Mouse (Mus musculus) CD4-positive, CD25-positive, alpha-beta regulatory T cell, adult 2 months (primary cell): ENCODE results near the gene 4930469K13Rik.

Source experiments
- DNase-seq: peaks from one replicate; pipeline ENCODE4 v3.0.0-alpha.2; 2012; ENCODE audit warnings: low read depth, low spot score

4930469K13Rik gene

DNA sequence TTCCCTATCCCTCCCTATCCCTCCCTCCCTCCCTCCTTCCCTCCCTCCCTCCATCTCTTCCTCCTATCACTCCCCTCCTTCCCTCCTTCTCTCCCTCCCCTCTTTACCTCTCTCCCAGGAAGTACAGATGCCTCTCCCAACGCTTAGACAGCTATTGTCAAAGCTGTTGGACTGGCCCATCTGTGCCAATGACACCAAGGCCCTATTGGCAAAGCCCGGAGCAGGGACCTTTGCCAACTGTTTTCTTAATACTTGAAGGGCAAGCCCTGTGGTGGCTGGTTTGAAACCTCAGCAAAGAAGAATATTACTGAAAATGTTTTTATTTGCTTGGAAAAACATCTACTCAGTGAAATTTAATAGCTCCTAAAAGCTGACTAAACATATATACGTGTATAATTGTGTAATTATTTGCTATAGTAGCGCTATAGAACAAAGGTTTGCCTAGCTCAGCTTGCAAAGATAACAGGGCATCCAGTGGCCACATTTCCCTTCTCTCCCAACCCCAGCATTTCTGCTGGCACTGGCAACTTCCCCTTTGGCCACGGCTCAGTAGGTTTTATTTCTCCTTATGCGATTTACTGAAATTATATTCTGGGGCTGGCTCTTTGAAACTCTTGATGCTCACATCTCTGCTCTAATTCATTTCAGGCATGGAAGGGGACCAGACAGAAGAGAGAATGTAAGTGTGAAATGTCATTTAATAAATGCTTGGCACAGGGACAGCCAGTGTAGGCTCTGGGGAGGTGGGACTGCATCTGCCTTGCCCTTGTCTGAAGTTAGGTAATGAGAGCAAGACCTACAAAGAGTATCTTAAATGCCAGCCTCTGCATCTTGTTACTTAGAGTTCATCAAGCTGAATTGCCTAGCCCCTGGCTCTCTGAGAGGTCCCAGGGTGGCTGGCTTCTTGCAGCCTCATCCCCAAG is 18.6 kb downstream of the 4930469K13Rik start:
- no peak for DNase-seq

DNA sequence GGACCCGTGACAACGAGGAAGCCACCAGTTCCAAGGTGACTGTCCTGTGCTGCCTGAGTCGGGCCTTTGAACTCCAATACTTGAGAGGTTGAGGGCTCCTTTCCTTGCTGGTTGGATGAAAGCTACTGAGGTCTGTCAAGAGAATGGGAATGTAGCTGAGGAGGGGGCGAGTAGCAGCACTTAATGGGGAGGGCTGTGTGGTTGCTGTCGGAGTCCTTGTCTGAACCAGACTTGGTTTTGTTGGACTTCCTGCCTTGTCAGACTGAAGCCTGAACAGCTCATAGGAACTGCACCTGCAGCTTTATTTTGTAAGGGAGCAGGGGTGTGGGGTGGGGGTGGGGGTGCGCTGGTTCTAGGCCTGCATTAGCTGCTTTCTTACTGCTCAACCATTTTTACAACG is 19.8 kb downstream of the 4930469K13Rik start:
- no peak for DNase-seq

DNA sequence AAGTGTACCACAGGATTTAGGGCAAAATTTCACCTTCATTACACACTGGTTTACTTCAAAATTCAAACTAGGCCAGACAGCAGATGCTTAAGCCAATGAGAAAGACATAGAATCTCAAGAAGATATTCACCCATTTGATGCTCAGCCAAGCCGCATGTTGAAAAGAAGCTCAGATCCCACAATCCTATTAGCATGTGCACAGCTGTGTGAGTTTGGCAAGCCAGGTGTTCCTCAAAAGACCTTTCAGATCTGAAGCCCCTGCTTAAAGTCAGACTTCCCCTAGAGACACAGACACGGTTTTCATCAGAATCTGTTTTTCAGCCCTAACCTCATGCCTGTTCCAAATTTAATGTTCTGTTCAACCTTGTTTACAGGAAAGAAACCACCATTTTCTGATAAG is 20.5 kb downstream of the 4930469K13Rik start:
- no peak for DNase-seq

DNA sequence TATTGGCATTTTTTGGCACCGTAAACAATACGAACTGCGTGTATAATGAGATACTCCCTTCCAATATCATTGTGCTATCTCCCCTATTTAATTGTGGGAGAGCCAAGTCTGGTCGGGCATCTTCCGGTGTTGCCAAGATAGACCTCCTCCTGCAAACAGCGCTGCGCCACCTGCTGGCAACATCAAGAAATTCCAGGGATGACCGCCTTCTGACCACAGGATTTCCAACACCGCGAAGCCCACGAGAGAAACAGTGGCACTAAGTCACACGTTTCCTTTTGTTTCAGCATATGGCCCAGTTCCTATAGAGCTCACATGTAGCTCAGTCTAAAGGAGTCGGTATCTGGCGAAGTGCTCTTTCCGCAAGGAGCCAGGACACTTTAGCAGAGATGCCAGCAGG is 24.6 kb downstream of the 4930469K13Rik start:
- DNase-seq, result peak; percentile 79

DNA sequence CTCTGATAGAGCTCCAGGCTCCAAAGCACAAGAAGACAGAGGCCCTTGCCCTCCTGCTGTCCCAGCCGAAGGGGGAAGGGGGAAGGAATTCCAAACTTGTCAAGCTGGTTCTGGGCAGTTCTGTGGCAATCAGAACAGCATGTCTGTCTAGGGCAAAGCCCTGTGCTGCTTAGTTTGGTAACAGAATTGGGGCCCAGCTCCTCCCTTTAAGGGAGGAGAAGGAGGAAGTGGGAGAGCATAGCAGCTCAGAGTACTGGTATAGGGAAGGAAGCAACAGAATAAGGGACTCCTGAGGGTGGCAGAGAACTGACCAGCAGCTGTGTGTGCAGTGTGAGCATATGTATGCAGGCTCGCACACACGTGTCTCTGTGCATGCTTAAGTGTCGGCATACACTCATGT is 26.0 kb downstream of the 4930469K13Rik start:
- no peak for DNase-seq

DNA sequence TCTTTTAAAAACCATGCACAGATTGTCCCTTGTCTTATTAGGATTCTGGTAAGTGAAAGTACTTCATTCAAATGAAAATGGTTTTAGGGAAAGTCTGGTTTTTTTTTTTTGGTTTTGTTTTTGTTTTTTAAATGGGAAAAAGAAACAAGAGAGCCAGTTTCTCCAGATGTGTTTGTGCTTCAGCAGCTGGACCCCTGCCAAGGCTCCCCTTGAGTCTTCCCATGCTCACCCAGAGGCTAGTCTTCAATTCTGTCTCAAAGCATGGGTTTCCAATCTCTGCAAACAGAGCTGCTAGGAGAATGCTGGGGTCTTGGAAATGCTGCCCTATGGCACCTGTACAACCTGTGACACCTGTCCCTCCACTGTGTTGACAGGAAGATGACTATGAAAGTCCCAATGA is 27.8 kb downstream of the 4930469K13Rik start:
- DNase-seq, result no peak

DNA sequence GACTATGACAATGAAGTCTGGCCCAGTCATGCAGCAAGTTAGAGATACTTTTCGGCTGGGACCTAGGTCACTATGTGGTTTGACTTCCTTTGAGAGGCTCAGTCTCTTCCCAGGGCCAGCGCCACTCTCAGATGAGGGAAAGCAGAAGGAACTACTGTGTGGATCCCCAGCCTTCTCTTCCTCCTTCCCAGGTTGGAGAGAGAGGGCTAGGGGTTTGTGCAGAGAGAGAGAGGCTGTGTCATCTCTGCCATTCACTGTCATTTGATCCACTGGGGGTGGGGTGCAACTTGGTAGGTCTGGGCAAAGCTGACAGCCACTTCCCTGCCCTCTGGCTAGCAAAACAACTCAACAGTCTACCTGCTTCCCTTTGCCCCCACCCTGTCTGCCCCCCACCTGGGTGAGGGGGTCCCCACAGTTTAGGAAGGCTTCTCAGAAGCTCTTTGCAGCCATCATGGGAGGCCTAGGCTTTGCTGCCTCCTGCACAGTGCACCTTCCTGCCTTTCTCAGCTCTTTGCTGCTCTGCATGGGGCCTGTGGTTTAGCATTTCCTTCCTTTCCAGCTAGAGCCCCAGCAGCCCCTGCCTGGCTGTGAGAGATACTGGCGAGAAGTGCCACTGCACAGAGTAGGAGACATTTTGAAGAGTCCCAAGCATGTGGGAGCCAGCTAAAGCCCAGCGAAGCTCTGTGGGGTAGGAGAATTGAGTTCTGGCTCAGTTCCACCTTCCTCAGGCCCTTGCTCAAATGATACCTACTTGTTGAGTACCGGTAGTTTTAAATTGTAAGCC is 34.5 kb downstream of the 4930469K13Rik start:
- peak; percentile 85 for DNase-seq

DNA sequence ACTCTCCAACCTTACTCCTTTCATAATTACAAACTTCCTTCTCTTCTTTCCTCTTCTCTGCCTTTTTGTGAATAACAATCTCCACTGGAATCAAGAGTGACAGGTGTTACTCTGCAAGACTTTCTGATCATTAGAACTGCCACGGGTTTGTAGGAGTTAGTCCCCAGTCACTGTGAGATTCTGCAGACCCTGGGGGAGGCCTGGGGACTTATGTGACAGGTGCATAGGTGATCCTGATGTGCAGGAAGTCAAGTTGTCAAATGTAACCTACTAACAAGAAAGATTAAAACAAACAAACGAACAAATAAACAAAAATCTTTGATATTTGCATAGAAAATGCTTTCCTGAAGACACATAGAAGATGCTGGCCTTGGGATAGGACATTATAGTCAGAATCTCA is 35.1 kb downstream of the 4930469K13Rik start:
- DNase-seq, result no peak

DNA sequence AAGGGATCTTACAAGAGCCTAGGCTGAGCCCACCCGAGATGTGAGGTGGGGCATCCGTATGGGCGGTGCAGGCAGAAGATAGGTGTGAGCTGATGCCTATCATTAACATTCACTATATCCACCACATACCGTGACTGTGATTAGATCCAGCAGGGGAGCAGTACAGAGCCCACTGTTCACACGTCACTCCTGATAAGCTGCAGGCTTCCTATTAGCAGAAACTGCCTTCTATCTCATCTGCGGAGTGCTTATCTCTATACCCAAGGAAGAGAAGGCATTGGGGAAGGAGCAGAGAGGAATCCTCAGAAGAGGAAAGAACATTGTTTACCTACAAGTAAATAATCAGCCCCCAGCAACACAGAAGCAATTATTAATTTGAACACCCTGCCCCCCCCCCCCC is 36.6 kb downstream of the 4930469K13Rik start:
- DNase-seq, result no peak

DNA sequence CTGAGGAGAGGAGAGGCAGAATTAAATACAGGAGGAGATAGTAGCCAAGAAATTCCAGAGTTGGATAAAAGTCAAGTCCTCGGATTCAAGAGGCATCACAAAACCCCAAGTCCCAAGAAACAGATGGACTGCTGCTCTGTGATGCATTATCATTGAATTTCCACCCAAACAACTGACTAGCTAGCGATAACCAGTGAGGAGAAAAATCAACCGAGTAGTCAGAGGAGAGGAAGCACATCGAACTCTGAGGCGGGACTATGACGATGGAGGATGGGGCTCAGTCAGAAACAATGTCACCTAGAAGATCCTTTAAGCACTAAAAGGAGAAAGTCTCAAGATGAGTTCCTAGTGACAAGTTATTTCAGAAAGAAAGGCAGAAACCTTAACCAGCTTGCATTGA is 39.4 kb downstream of the 4930469K13Rik start:
- peak; percentile 53 for DNase-seq

DNA sequence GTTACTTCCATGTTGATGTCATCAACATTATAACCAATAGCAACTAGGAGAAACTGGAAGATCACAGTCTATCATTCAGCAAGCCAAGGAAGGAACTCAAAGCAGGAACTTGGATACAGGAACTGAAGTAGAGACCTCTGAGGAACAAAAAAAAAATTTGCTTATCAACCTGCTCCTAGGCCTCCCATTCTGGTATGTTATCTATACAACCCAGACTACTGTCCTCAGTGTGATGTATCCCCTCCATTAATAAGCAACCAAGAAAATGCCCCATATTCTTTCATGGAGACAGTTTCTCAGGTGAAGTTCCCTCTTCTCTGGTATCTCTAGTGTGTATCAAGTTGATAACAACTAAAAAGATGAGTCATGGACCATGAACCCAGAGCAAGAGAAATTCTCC is 40.0 kb downstream of the 4930469K13Rik start:
- DNase-seq, result no peak

DNA sequence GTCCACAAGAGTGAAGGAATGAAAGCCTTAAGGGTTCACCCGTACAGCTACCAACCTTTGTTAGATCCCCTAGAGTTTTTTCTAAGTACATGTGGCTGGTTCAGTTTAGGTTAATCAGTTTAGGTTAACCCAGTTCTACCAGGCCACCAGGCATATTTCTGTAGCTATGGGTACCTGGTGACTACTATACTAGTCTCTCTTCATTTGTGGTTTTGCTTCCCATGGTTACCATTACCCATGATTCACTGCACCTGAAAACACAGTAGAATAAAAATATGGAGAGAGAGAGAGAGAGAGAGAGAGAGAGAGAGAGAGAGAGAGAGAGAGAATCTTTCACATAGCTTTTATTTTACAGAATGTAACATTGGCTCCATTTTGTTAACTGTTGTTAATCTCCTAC is 41.6 kb downstream of the 4930469K13Rik start:
- DNase-seq, result peak; percentile 63

DNA sequence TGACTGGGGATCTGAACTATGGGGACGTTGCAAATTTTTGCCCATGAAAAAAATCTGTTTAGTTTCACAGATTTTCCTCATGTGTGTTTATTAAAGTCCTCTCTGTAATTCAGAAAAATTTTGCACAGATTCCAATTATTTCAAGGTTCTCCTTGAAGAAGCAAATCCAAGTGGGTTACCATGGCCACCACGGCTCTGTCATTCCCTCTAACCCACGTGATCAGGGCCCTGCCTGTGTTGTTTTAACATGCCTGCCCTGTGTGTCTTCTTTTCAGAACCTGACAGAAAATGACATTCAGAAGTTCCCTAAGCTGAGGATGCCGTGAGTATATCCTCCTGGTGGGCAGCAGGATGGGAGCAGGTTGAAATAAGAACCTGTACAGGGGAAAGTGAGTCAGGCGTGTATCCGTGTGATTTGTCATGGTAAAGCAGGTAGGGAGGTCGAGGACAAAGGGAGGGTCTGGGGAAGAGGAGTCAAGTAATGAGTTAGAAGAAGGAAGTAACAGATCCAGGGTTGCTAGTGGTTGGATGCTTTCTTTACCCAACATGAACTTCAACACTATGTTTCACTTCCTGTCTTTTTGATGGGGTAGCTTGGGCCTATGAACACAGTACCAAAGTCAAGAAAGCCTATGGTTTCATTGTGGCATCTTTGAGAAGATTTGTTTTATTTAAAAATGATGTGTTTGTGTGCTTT is 44.2 kb downstream of the 4930469K13Rik start:
- DNase-seq, result peak; percentile 48

DNA sequence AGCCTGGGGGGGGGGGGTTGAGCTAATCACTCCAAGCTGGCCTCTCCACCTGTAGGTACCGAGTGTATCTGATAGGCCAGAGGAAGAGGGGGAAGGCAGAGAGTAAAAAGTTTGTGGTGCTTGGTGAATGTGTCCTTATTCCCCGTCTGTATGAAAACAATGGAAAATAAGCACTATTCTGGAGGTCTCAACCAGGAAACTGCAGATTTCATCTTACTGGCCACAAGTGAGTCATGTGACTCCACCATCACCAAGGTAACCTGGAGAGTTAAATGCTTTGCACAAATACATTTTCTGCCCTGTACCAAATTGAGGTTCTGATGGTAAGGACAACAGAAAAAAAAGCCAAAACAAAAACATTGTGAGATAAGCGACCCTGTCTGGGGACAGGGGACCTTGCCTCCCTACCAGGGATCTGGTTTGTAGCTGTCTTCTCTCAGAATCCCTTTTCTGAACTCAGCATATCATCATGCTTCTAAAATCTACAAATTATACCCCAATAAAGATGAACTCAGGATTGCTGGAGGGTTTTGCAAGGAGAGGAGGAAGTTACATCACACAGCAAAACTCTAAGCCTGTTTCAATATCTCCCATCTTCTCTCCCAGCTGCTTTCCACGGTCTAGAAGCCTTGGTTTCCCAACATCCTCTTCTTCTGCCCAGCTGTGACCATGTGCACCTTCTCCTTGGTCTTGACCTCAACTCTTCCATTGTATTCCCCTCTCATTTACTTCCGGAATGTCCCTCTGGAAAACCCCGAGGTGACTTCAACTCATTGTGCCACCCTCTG is 45.1 kb downstream of the 4930469K13Rik start:
- DNase-seq, result peak; percentile 59

DNA sequence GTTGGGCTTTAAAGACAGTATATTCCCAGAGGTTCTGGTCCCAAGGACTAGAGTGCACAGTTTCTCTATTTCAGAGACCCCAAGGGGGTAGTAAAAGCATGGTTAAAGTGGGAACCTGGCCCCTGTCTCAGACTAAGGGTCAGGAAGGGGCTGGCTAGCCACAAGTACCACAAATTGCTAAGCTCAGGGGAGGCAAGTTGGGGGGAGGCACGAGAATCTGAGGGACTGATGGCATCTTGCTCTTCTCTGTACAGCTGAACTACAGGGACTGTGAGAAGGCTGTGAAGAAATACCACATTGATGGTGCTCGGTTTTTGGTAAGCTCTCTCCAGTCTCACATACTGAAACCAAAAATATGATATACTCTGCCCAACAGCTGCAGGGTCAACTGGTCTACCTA is 47.7 kb downstream of the 4930469K13Rik start:
- DNase-seq, result peak; percentile 17

DNA sequence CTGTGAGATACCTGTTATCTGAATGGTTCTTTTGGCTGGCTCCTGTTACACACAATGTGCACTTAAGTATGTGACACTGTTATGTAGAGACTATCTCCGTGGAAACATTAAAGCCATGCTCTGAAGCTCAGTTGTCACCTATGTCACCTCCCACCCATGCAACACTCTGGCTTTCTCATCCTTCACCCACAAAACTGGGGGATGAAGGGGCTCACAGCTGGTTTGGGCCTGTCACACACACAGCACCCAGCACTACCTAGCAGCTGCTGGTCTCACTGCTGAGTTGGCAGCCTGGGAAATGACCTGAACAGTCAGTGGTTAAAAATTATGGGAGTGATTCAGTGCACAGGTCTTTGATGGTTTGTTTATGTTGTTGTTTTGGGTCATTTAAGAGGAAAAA is 48.3 kb downstream of the 4930469K13Rik start:
- DNase-seq, result peak; percentile 18

DNA sequence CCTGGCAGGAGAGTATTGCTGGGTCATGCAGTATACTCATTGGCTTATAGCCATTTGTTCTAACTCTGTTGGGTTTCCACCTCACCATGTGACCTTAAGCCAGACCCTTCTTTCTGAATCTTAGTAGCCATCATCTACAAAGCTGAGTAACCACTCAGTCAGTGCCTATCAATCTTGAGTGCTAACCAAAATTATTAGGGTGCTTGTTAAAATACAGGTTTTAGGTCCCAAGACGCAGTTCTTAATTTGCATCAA is 49.3 kb downstream of the 4930469K13Rik start:
- DNase-seq, result no peak

DNA sequence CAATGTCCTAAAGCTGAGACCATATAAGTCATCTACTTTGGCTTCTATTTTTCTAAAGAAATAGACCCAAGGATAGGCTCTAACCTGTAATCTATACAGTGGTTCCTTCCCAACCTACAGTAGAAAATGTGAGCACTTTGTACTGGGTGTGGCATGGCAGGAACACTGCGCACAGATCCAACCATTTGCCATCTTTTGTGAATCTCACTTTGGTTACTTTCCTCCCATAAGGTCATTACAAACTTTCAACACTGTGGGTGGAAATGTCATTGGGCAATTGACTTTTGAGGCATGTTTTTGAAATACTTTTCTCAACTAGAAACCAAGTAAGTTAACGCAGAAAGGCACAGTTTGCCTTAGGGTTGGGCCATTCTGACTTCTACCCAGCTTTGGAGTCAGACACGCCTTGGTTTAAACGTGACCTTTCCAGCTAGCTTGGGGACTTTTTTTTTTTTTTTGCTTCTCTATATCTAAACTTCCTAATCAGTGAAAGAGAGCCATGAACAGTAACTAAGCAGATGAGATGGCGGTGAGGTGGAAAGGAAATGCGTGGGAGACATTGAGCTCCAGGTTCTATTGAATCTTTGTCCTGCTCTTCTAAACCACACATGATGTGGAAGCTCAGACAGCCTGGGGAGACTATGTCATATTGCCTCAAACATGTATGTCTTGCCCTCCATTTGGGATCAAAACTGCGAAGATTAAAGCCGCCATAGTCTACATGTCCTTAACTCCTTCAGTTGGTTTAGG is 49.8 kb downstream of the 4930469K13Rik start:
- DNase-seq, result peak; percentile 69

DNA sequence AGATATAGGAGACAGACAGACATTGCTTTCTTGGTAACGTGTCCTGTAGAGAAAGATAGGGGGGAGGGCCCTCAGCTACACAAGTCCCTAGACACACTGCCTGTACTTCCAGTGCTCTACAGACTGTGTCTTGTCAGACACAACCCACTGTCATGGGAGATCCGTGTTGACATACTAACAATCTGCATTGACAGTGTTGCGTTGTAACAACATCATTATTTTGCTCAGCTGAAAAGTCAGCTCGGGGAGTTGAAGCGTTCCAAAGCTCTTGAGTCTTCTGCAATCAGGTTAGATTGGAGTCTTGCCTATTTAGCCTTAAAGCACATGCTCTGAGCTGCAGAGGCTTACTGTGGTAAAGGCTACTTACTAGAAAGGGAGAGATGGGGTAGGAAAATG is 50.8 kb downstream of the 4930469K13Rik start:
- DNase-seq, result peak; percentile 39

DNA sequence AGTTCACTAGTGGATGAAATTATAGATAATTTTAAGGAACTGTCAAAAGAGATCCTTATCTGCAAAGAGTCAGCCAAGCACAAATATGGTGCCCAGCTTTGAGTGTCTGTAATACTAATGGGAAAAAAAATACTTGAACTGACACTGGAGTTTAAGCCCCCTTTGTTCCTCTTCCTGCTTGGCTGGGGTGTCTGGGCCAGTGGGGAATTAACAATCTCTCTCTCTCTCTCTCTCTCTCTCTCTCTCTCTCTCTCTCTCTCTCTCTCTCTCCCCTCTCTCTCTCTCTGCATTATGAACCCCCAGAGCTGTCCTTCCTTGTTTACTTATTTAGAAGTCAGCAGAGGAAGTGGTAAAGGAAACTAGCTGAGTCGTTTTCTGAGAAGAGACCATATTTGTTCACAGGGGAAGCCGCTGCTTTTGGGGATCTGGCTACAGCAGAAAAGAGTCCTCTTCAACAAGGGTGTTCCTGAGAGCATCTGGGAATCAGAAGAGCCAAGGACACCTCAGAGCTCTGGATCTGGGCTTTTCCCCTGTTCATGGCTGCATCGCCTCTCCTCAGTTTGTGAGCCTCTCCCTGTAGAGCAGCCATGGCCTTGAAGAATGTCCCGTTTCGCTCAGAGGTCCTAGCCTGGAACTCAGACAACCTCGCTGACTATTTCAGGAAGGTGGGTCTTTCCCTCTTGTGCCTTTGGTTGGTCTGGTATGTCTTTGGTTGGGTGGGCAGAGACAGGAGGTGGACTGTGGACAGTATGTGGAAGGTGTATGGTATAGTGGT is 51.4 kb downstream of the 4930469K13Rik start, which contains the start of gene Lcp2:
TSS of gene Lcp2 (plus strand) at position 154 of the 775 bp plus-strand sequence.
- peak; percentile 67 for DNase-seq
